Mouse (Mus musculus) kidney, adult 11 months (tissue): ENCODE measurements at regions not wholly inside any gene's neighbourhood (a gene's known extent, or its start where the extent isn't known, plus 50 kb on each side); places are given as distances from the start of the nearest gene placed in this dataset.

Experiments
- DNase-seq: peaks from one replicate; pipeline ENCODE4 v3.0.0; 2022

DNA sequence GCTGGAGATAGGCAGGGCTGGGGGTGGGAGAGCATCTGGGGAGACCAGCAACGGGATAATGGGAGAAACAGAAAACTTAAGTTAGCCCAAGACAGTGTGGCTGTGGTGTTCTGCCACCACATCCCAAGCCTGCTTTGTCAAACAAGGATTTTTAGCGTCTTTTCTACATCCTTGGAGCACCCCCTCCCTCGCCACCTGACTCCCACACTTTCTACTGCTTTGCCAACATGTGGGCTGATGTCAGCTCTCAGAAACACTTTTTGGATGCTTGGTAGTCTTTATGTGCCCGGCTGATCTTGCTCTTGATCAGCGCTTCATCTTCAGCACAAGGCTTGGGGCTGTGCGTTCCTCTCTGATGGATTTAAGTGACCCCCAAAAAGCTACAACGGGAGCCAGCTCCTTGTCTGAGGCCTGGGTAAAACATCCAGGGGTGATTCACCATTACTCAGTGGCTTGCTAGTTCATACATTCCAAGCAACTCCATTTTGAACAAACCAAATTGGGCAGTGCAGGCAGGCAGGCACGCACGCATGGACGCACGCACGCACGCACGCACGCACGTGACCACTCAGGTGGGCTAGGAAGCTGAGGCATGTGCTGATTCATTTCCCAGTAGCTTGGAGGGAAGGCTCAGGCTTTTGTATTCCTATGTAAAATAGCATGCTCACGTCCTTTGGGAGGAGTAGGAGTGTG, 260.6 kb upstream of the Gm10131 start:
- no peak for DNase-seq

DNA sequence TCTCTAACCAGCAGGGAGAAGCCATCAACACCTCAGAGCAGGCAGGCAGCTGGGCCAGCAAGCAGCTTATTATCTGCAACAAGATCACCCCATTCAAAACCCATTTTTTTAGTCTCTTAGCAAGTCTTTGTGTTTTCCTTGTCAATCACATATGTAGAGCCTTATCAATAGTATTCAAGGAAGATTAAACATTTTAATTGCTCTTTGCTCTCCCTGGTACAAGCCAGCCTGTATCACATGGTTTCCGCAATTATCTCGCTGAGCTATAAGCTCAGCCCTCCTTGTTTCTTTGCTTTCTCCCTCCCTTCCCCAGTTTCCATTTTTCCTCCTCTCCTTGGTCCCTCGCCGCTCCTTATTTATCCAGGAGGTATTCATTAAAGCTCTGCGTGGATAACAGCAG, 259.9 kb upstream of the Gm10131 start:
- DNase-seq = no peak

DNA sequence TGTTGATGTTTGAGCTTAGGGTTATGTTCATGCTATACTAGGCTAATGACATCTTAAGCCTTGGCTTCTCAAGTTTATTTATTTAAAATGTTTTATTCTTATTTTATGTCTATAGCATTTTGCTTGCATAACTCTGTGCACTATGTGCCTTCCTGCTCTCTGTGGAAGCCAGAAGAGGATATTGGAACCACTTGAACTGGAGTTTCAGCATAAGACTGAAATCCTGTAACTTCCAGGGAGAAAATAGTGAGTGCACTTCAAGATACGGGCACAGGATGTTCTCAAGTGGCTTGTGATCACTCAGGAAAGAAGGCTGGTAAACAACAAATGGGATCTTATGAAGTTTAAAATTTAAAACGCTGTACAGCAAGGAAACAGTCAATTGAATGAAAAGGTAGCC, 257.0 kb upstream of the Gm10131 start:
- DNase-seq = no peak

DNA sequence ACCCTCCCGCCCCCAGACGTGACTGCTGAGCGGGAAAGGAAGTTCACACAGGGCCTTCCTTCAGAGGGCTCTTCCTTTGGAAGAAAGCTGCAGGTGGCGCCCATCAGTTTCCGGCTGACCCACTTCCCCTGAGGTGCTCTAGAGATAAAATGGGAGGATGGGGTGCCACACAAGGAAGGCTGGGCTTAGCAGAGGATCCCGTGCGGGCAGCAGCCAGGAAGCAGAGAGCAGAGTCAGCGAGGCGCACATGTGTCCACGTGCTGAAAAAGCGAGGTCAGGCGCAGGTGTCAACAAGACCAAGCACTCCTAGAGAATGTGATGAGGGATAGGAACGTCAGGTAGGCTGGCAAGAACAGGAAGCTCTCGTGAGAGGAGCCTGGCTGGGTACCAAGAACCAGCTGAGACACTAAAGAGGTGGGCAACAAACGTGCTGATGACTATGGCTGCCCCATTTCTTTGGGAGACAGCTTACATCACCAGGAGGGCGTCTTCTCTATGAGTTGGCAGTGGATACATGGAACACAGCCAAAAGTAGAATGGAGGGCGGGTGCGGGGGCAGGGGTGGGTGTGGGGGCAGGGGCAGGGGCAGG, 253.0 kb upstream of the Gm10131 start:
- no peak for DNase-seq

DNA sequence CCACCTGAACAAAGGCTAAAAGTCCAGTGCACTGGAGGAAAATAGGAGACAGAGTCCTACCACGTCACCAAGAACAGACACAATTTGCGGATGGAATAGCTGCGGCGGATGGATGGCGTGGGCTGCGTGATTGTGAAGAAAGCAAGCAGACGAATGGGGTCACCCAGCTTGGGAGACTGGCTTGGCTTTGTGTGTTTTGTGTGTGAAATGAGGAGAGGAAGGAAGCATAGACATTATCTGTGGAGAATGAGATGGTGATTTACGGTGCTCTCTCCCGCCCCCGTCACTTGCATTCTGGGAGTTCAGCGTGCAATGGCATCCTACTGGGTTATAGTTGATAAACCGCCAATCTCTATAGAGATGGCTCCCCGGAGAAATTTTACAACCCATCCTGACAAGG, 252.1 kb upstream of the Gm10131 start:
- DNase-seq = no peak

DNA sequence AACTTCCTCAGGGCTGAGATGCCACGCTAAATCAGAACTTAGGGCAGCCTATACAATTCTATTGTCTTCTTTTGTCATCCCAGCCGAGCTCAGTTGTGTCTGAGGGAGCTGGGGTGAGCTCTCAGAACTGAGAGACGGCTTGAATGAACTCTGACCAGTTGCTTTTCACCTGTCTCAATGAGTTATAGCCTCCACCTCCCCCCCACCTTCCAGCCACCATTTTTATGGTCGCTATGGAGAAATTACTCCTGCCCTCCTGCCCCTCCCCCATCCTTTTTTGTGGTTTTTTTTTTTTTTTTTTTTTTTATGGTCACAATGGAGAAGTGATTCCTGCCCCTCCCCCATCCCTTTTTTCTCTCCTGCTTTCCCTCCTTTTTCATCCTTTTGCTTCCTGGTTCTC, 251.6 kb upstream of the Gm10131 start:
- DNase-seq = no peak

DNA sequence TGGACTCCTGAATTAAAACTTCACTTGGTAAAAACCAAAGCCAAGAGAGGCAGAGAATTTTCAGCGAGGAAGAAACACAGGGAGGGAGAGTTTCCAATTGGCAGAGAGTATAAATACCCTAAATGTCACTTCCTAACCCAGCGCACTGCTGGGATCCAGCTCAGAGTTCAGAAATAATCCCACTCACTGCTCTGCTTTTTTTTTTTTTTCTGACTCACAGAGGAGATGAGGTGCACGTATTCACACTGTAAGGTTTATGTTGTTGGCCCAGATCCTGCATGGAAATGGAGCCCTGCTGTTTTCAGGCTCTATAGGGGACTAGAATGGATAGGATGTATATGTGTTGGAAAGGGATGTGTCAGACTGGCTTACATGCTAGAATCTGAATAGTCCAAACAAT, 249.8 kb upstream of the Gm10131 start:
- DNase-seq = no peak

DNA sequence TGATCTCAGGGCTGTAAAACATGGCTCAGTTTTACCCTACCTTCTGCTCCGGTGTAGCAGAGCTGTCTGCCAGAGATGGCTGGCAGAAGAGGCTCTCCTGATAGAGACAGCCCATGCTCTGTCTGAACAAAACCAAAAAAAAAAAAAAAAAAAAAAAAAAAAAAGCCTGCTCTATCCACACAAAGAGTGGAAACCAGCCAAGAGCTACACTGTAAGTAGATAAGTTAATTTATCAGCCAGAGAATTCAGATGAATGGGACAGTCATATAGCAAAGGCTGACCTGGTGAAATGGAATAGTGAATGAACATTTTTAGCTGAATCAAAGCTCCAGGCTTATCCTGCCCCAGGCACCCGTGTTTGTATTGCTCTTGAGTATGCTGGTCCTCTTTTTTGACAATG, 248.2 kb upstream of the Gm10131 start:
- DNase-seq = no peak

DNA sequence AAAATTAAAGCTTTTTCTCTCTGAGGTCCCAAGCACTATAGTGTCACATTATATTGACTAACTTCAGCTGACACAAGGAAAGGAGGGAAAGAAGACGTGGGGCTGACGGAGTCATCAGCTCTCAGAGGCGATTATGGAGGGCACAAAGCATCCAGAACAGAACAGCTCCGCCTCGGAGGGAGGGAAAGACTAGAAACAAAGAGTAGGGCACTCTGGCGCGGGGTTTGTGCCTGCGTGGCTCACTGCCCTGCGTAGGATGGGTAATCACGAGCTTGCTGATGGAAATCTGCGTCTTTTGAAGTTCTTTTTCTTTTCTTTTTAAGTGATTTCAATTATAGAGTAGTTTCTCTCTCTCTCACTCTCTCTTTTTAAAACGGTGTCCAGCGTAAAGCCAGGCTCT, 243.5 kb upstream of the Gm10131 start:
- DNase-seq = no peak

DNA sequence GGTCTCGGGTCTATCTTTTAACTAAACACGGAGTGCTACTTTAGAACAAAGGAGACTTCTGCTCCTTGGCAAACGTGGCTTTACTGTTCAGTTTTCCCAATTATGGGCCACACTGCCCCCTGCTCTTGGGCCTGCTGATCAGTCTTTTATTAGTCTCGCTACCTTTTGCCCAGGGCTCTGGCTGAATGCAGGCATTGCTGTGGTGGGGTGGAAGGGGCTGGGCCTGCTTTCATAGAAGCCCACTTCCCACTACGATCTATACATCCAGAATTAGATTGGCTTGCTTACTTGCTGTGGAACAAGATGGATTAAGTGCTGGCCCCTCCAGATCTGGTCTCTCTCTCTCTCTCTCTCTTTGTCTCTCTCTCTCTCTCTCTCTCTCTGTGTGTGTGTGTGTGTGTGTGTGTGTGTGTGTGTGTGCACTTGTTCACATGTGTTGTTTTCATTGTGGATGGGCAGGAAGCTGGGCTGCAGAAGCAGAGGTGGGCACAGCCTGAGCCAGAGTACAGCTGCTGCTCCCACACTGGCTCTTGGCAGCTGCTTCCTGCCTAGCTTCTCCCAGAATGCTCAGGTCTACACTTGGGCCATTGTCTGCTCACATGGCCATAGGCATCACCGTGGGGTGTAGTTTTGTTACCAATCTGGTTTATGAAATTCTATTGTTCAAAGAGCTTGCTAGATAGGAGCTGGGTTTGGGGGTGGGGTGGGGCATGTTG, 241.8 kb upstream of the Gm10131 start:
- DNase-seq = no peak

DNA sequence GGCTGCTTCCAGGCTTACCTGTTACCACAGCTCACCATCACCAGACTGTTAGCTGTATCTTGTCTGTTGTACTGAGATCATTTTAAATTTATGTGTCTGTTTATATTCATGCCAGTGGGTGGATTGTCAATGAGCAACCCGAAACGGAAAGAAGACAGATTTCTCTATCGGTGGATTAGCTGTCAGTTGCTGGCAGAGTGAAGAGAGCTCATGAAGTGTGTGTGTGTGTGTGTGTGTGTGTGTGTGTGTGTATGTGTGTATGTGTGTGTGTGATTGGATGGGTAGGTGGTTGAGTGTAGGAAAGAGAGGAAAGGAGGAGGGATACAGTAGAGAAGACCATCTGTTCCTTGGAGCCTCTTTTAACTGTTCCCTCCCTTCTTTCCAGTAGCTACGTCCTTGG, 223.3 kb upstream of the Gm10131 start:
- DNase-seq = no peak

DNA sequence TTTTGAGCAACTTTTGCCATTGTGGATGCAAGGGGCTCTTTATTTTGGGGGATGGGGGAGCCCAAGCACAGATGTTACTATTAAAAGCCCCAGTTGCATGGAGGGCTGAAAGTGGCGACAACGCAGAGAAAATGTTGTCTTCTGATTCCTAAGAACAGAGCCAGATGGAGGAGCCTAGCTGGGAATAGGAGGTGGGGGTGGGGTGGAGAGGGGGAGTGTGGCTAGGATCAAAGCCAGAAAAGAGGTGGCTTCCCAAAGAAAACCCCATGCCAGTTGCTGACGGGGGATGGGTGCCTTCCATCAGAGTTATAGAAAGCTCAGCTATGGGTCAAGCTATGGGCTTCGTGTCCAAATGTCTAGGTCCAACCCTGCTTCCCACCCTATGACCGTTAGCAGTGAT, 220.1 kb upstream of the Gm10131 start:
- DNase-seq = no peak

DNA sequence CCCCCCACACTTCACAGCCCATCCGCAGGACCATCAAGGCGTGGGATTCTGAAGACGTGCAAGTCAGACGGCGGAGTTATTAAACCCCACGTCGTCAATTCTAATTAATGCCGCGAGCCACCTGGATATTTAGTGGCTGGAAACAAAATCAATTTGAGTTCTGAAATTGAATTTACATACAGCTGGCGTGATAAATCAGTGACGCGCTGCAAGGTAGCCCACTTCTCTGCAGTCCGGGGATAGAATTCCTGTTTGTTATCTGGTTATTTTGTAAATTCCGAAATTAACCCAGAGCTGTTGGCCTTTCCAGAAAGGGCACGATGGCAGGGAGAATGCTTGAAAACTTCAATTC, 215.1 kb upstream of the Gm10131 start:
- DNase-seq = no peak

DNA sequence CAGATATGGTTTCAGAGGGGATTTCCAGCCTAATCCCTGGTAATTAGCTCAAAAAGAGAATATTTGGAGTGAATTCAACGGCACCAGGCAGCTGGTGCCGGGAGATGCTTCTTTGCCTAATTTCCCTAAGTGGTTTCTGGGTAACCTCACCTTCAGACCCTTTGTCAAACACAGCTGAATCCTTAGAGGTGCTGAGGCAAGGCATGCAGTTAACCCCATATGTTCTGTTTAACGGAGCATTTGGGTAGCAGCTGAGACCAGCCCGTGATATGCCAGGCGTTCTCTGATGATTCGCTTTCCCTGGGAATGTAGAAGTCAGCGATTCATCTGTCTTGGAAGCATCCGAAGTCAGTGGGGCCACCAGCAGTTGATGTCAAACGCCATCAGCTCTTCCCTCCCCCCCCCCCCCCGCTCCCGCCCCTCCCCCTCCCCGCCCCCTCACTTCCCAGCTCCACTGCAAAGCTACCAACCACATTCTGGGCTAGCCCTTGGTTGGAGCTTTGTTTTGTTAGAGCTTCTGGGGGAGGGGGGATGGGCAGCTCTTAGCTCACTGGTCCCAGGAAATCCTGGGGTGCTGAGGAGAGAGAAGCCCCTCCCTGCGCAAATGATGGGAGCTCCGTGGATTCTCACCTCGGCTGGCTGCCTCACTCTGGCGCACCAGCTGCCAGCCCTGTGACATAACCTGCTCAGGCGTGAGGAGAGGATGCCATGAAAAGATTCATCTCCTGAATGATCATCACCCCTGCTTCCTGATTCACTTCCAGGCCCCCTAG, 214.5 kb upstream of the Gm10131 start:
- DNase-seq = no peak

DNA sequence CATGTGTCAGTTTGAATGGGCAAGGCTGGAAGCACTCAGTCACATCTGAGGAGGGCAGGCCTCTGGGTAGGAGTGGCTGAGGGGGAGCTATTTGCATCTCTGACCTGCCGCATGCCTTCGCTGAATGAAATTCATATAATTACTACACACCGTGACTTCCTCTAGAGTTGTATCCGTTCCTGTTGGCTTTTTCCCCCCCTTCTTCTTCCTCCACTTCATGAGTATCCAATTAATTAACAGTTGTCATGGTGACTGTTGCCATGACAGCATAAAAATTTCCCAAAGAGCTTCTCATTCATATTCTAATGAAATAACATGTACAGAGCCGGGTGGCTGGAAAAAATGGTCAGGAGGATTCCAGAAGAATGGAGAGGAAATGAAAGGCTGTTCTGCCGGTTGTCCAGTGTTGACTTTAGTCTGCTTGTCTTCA, 208.6 kb upstream of the Gm10131 start:
- no peak for DNase-seq

DNA sequence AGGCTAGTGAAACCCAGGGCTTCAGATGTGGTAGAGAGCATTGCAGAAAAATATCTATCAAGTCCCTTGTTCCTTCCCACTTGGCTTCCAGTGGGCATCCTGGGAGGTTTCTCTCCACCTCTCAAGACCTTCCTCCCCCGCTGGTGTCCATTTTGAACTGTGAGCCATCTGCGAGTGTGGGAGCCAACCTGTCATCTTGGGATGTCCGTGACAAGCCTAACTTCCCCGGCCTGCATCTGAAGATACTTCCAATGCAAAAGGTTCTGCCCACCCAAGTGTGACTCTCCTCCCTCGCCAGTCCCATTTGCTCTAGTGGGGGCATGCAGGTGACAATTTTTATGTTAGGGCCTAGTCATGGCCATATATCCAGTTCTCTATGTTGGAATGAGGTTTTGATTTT, 208.2 kb upstream of the Gm10131 start:
- DNase-seq = no peak

DNA sequence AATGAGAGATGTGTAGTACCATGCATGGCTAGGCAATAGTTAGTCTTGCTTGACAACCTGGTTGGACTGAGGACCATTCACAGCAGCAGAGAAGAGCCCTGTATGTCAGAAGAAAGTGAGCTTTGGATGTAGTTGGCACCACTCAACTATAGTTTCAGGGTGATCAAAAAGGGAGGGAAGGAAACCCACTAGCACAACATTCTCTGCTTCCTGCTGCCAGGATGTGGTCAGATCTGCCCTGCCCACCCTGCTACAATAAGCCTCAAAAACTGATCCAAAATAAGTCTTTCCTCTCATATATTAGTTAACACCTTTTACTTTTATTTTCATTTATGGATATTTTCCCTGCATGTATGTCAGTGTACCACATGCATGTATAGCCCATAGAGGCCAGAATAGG, 203.7 kb upstream of the Gm10131 start:
- no peak for DNase-seq

DNA sequence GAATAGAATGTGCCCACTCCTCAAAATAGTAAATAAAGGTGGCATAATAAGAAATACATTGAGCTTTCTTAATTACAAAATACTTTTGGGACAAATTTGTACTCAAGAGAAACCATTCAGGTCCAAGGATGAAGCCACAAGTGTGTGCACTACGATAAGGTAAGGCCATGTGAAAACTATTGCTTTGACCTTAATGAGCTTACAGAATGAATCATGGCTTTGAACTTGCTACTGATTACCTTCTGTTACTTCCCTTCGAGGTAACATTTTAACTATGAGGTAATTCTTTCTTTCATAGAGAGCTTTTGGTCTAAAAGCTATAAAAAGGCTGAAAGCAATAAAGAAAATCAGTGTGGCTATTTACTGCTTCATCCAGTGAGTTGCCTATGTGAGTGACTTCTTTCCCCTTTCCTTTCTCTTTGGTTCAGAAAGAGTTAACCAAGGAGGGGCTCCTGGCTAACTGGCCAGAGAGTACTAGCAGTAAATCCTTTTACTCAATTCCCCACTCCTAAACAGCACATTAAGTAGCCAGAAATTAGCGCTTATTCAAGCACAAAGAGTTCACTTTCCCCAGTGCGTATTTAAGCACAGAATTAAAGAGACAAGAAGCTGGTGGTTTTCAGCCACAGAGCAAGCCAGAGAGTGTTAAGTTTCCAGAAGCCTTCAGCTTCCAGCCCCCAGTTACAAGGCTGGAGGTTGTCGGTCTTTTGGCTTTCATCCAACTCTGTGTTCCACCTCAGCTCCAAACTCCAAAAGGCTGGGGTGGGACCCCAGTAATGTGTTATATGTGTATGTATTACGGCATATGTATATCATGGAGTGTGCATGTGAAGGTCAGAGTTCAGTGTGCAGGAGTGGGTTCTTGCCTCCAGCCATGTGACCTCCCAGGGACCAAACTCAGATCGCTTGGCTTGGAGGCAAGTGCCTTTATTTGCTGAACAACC, 194.3 kb upstream of the Gm10131 start:
- no peak for DNase-seq

DNA sequence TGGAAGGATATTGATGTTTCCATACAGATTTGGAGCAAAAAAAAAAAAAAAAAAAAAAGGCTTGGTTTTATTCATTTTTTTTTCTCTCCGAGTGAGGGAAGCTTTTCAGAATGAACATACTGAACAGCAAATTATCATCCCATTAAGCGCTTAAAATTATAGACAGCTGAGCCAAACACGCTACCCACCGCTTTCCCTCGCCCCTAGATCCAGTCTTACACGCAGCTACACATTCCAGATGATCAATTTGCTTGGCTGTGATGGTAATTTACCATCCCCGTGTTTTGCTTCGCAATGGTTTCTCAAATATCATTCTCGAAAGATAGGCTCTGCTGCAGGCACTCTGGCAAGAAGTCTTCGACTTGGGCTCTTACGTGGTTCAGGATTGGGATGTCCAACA, 192.3 kb upstream of the Gm10131 start:
- no peak for DNase-seq

DNA sequence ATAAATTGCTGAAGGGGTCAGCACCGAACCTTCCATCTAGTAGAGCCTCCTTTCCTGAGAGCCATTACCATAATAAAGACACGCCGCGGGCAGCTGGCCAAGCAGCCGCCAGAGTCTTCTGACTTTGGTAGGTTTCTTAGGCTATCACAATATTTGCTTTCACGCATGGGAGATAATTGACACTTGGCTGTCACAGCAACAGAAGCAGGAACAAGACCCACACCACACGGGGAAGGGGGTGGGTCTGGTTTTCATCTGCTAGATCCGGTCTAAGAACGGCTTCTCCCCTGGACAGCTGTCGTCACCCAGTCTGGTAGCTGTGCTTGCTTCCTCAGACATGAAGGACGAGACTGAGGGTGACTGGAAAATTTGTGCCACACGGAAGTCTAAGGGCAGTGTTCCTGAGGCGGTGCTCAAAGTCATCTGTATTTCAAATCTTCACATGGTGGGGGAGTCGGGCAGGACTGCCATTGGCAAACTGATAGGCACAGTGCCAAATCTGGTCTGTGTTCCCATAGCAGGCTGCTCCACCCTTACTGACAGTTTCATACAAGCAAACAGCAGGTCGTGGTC, 188.9 kb upstream of the Gm10131 start:
- DNase-seq = no peak

DNA sequence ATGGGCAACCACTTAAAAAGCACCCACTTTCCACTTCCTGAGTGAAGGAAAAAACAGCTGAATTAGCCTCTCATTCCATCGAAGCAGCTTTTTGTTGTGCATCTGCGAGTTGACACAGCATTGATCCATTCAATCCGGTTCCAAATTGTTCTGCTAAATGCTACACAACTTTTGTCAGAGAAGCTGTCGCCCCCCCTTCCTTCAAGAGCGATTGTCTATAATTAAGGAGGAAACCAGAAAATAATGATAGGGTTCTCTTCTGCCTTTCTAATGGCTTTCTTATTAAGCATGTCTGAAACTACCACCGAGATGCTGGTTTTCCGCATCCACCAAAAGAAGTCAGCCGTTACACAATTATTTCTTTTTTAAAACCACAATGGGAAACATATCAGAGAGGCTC, 183.2 kb upstream of the Gm10131 start:
- DNase-seq = no peak

DNA sequence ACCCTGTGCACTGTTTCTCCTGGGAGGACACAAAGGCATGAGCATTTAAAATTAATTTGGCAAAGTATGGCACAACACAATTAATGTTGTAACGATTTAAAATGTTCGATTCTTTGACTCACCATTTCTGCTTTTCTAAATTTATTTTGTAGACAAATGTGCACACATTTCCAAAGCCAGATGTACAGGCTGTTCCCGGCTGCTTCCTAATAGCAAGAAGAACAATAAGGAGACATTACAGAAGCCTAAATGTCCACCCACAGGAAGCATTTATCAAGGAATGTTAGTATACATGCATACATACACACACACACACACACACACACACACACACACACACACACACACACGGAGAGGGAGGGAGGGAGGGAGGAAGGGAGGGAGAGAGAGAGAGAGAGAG, 179.1 kb upstream of the Gm10131 start:
- no peak for DNase-seq
